Mouse (Mus musculus) G1E (cell line): ENCODE data around the gene Cr1l. TPM values are rescaled to one million over a fixed set of nuclear protein-coding genes. Genes with fewer than 3 reads are reported as not detected.

Source experiments
- ATAC-seq: 2 replicates; pipeline ENCODE4 v1.8.0; 2016; ENCODE audit warnings: mild to moderate bottlenecking; ENCODE audit not compliant: insufficient number of reproducible peaks, poor library complexity, low FRiP score, severe bottlenecking; ENCODE audit errors: extremely low read depth
- DNase-seq: peaks from one replicate; pipeline ENCODE4 v3.0.0; 2012; ENCODE audit warnings: low spot score
- H3K27me3 ChIP-seq: 2 replicates; pipeline ENCODE4 v1.6.1; 2012; ENCODE audit warnings: mild to moderate bottlenecking, low read length, inconsistent platforms; ENCODE audit not compliant: insufficient read depth
- H3K36me3 ChIP-seq: replicated peaks from 2 replicates; pipeline ENCODE3; 2012; ENCODE audit warnings: mild to moderate bottlenecking, inconsistent platforms
- H3K4me1 ChIP-seq: 2 replicates; pipeline ENCODE4 v1.6.1; 2012; ENCODE audit warnings: low read depth, low read length, inconsistent platforms, mixed read lengths; ENCODE audit not compliant: insufficient read depth
- H3K4me3 ChIP-seq: 2 replicates; pipeline ENCODE4 v1.5.1; 2012; ENCODE audit warnings: low read depth, mild to moderate bottlenecking, inconsistent platforms, low read length, moderate library complexity, mixed read lengths
- H3K9me3 ChIP-seq: replicated peaks from 2 replicates; pipeline ENCODE4 v1.6.1; 2012; ENCODE audit warnings: inconsistent platforms
- CTCF ChIP-seq: IDR thresholded peaks from 2 replicates; pipeline ENCODE4 v1.5.1; 2012; ENCODE audit warnings: low read depth, low read length, inconsistent platforms, mixed read lengths
- GATA1 ChIP-seq: IDR thresholded peaks from 2 replicates; pipeline ENCODE4 v1.6.1; 2012; ENCODE audit warnings: borderline replicate concordance, low read length, inconsistent platforms, mixed read lengths
- GATA2 ChIP-seq: IDR thresholded peaks from 2 replicates; pipeline ENCODE4 v1.6.1; 2012; ENCODE audit warnings: low read depth, low read length, inconsistent platforms, borderline replicate concordance
- POLR2AphosphoS5 ChIP-seq: IDR thresholded peaks from 2 replicates; pipeline ENCODE4 v1.6.1; 2012; ENCODE audit warnings: low read depth, low read length, inconsistent platforms; ENCODE audit not compliant: insufficient replicate concordance
- TAL1 ChIP-seq: conservative IDR thresholded peaks from 2 replicates; pipeline ENCODE4 v1.6.1; 2012; ENCODE audit warnings: low read depth, low read length, inconsistent platforms, mixed read lengths
- polyA plus RNA-seq: library from polyadenylated mRNA; stranded (reverse); fragments of >175 nt; gene quantifications from 2 replicates; pipeline ENCODE4 v1.2.3, GENCODE M21; 2012
- total RNA-seq, 2 experiments: library from RNA; stranded (forward) in 1 of 2; stranded (reverse) in 1 of 2; fragments of 200-1000 nt in 1 of 2; fragments of >200 nt in 1 of 2; fragmentation: Nextera tagmentation in 1 of 2; gene quantifications; 2 replicates each; pipeline ENCODE4 v1.2.3; 2014 to 2017

The Cr1l gene
- total RNA-seq (2014; fragmentation: Nextera tagmentation), result 34.9 and 55.5 TPM in 2 replicates
- total RNA-seq (2017), result 99.1 and 101 TPM in 2 replicates
- 3.2 and 3.5 TPM in 2 replicates for polyA plus RNA-seq

GRCm38 (mm10) chr1:195130953-195131674 is at the start of gene Cr1l:
TSS of gene Cr1l (minus strand) at chr1:195131586.
- Histone ChIP-seq H3K36me3 (peaks cover 24% of the 10 kb centered on the region), H3K9me3 (no peaks in the 10 kb centered on the region), H3K27me3 (no peaks in the 10 kb centered on the region), H3K4me1 (peaks cover 20% of the 10 kb centered on the region), H3K4me3 (peak within 1 kb of the TSS; percentile 73)
- ATAC-seq (peak; percentile 92), DNase-seq (peak; percentile 57)
- no peak for TF ChIP-seq GATA1
- 0 out of 2 replicates have a peak, but pooled peaks have one; percentile 4 for TF ChIP-seq CTCF
- no peak for TF ChIP-seq TAL1
- TF ChIP-seq GATA2, result no peak
- 0 out of 2 replicates have a peak, but pooled peaks have one; percentile 52 for TF ChIP-seq POLR2AphosphoS5

GRCm38 (mm10) chr1:195175980-195176931 is 44.9 kb upstream of the Cr1l start, which contains the start of gene Cr2:
TSS of gene Cr2 (minus strand) at chr1:195176716.
- ATAC-seq, result no peak
- Histone ChIP-seq H3K4me1 (no peaks in the 10 kb centered on the region), H3K4me3 (no peak within 1 kb of the TSS), H3K9me3 (no peaks in the 10 kb centered on the region), H3K27me3 (peaks cover 5% of the 10 kb centered on the region; the same call in 1 of the 2 replicates), H3K36me3 (no peaks in the 10 kb centered on the region)
- DNase-seq, result no peak
- no peak for TF ChIP-seq TAL1
- no peak for TF ChIP-seq GATA2
- no peak for TF ChIP-seq CTCF
- no peak for TF ChIP-seq GATA1
- TF ChIP-seq POLR2AphosphoS5, result no peak

GRCm38 (mm10) chr1:195164996-195165755 is 33.8 kb upstream of the Cr1l start:
- no peak for DNase-seq
- H3K36me3 ChIP-seq, result no peaks in the 10 kb centered on the region
- no peak for ATAC-seq
- H3K4me1 ChIP-seq, result no peaks in the 10 kb centered on the region
- no peaks in the 10 kb centered on the region for H3K9me3 ChIP-seq
- no peak for TF ChIP-seq POLR2AphosphoS5
- no peak for TF ChIP-seq CTCF
- TF ChIP-seq GATA2, result no peak
- TF ChIP-seq TAL1, result no peak
- no peak for TF ChIP-seq GATA1
- peaks cover 4% of the 10 kb centered on the region; the same call in 1 of the 2 replicates for H3K27me3 ChIP-seq
- H3K4me3 ChIP-seq, result no peak overlapping the region

GRCm38 (mm10) chr1:195132070-195132469 is 684 bp upstream of the Cr1l start:
- no peak for ATAC-seq
- peaks cover 20% of the 10 kb centered on the region for H3K4me1 ChIP-seq
- no peaks in the 10 kb centered on the region for H3K27me3 ChIP-seq
- H3K4me3 ChIP-seq, result peak overlapping the region; percentile 73; the same call in 1 of the 2 replicates
- H3K36me3 ChIP-seq, result peaks cover 18% of the 10 kb centered on the region
- no peak for DNase-seq
- H3K9me3 ChIP-seq, result no peaks in the 10 kb centered on the region
- TF ChIP-seq POLR2AphosphoS5 (no peak), GATA1 (no peak), TAL1 (no peak), CTCF (no peak), GATA2 (no peak)

GRCm38 (mm10) chr1:195131675-195132015 is 259 bp upstream of the Cr1l start:
- no peak for ATAC-seq
- no peaks in the 10 kb centered on the region for H3K27me3 ChIP-seq
- peaks cover 22% of the 10 kb centered on the region for H3K36me3 ChIP-seq

More at GRCm38 (mm10) chr1:195131675-195132015, 259 bp upstream of the Cr1l start:
- TF ChIP-seq GATA2, result no peak
- DNase-seq, result no peak
- Histone ChIP-seq H3K4me3 (peak overlapping the region; percentile 73), H3K9me3 (no peaks in the 10 kb centered on the region), H3K4me1 (peaks cover 20% of the 10 kb centered on the region)
